Mouse (Mus musculus) C2C12 (cell line): ENCODE measurements around the gene Uri1. TPM values are rescaled to one million over a fixed set of nuclear protein-coding genes. Genes with fewer than 3 reads are reported as not detected.

ENCODE experiments used
- H3K27me3 ChIP-seq: one replicate; pipeline ENCODE4 v1.6.1; 2011; ENCODE audit not compliant: control insufficient read depth, insufficient read depth, insufficient read length
- H3K36me3 ChIP-seq: one replicate; pipeline ENCODE4 v1.6.1; 2011; ENCODE audit not compliant: control insufficient read depth, insufficient read depth
- H3K4me3 ChIP-seq: one replicate; pipeline ENCODE4 v1.5.1; 2011; ENCODE audit warnings: mild to moderate bottlenecking, control low read depth; ENCODE audit not compliant: poor library complexity, insufficient read depth, severe bottlenecking
- H3K79me2 ChIP-seq: one replicate; pipeline ENCODE4 v1.6.1; 2011; ENCODE audit not compliant: control insufficient read depth, insufficient read depth
- H3K79me3 ChIP-seq: one replicate; pipeline ENCODE4 v1.6.1; 2011; ENCODE audit warnings: low read depth, control low read depth
- H3ac ChIP-seq: one replicate; pipeline ENCODE3; 2011; ENCODE audit warnings: low read depth; ENCODE audit not compliant: control insufficient read depth, insufficient read length
- CEBPB ChIP-seq: IDR thresholded peaks from one replicate; pipeline ENCODE4 v1.6.1; 2011; ENCODE audit warnings: low read depth, mild to moderate bottlenecking, control low read depth, moderate library complexity
- CTCF ChIP-seq: IDR thresholded peaks from one replicate; pipeline ENCODE4 v1.5.1; 2011; ENCODE audit not compliant: control insufficient read depth, insufficient read depth, insufficient read length
- FOSL1 ChIP-seq: IDR thresholded peaks from one replicate; pipeline ENCODE4 v1.8.0; 2011; ENCODE audit warnings: mild to moderate bottlenecking, low read length; ENCODE audit not compliant: poor library complexity, insufficient read depth, severe bottlenecking
- MAX ChIP-seq: IDR thresholded peaks from one replicate; pipeline ENCODE4 v1.6.1; 2011; ENCODE audit warnings: mild to moderate bottlenecking, control low read depth
- MYOD1 ChIP-seq: IDR thresholded peaks from one replicate; pipeline ENCODE4 v1.6.1; 2011; ENCODE audit warnings: low read depth; ENCODE audit not compliant: control insufficient read depth, insufficient read length
- MYOG ChIP-seq: IDR thresholded peaks from one replicate; pipeline ENCODE4 v1.6.1; 2011; ENCODE audit not compliant: control insufficient read depth, insufficient read length; ENCODE audit errors: extremely low read depth
- USF1 ChIP-seq: IDR thresholded peaks from one replicate; pipeline ENCODE4 v1.6.1; 2011; ENCODE audit warnings: low read depth, mild to moderate bottlenecking, control low read depth, moderate library complexity
- polyA plus RNA-seq: library from polyadenylated mRNA; unstranded; fragments of >200 nt; fragmentation: generic; extraction: Trizol; gene quantifications from one replicate; pipeline ENCODE4 v1.2.1, GENCODE M21; 2012; ENCODE audit warnings: missing spikeins

The Uri1 gene
- polyA plus RNA-seq, 1 experiment: 12.6 TPM

GRCm38 (mm10) chr7:37983471-37983870 is 39.9 kb downstream of the Uri1 start:
- Histone ChIP-seq H3K4me3 (no peak overlapping the region), H3K79me2 (peaks cover 19% of the 10 kb centered on the region), H3ac (no peak overlapping the region), H3K79me3 (peaks cover 8% of the 10 kb centered on the region), H3K36me3 (peaks cover 6% of the 10 kb centered on the region), H3K27me3 (no peaks in the 10 kb centered on the region)
- TF ChIP-seq CTCF: no peak
- no peak for TF ChIP-seq MYOD1
- no peak for TF ChIP-seq MYOG
- no peak for TF ChIP-seq CEBPB
- no peak for TF ChIP-seq FOSL1
- TF ChIP-seq MAX: no peak

GRCm38 (mm10) chr7:37979729-37980128 is 43.6 kb downstream of the Uri1 start:
- no peak overlapping the region for H3K4me3 ChIP-seq
- no peaks in the 10 kb centered on the region for H3K79me2 ChIP-seq
- peaks cover 14% of the 10 kb centered on the region for H3K36me3 ChIP-seq
- no peak for TF ChIP-seq FOSL1
- H3K79me3 ChIP-seq: no peaks in the 10 kb centered on the region
- no peaks in the 10 kb centered on the region for H3K27me3 ChIP-seq
- no peak overlapping the region for H3ac ChIP-seq

GRCm38 (mm10) chr7:37978412-37978811 is 44.9 kb downstream of the Uri1 start:
- Histone ChIP-seq H3K79me3 (peaks cover 2% of the 10 kb centered on the region), H3ac (no peak overlapping the region), H3K36me3 (peaks cover 14% of the 10 kb centered on the region), H3K27me3 (no peaks in the 10 kb centered on the region), H3K4me3 (no peak overlapping the region), H3K79me2 (no peaks in the 10 kb centered on the region)
- no peak for TF ChIP-seq CEBPB
- no peak for TF ChIP-seq FOSL1
- no peak for TF ChIP-seq MYOG
- TF ChIP-seq USF1: no peak
- no peak for TF ChIP-seq MAX
- no peak for TF ChIP-seq MYOD1

- no peak overlapping the region for H3ac ChIP-seq
- no peak for TF ChIP-seq MAX
- TF ChIP-seq CEBPB: no peak
- TF ChIP-seq CTCF: no peak
- TF ChIP-seq MYOD1: no peak
- no peak for TF ChIP-seq FOSL1
- no peak for TF ChIP-seq MYOG
- no peak for TF ChIP-seq USF1
- no peaks in the 10 kb centered on the region for H3K79me2 ChIP-seq
- peaks cover 2% of the 10 kb centered on the region for H3K79me3 ChIP-seq
- H3K36me3 ChIP-seq: peaks cover 14% of the 10 kb centered on the region
- no peak overlapping the region for H3K4me3 ChIP-seq
- H3K27me3 ChIP-seq: no peaks in the 10 kb centered on the region
These were observed 45.7 kb downstream of the Uri1 start for GRCm38 (mm10) chr7:37977676-37978075.

- H3K36me3 ChIP-seq: peaks cover 7% of the 10 kb centered on the region
- peaks cover 2% of the 10 kb centered on the region for H3K79me3 ChIP-seq
- no peaks in the 10 kb centered on the region for H3K27me3 ChIP-seq
- H3K79me2 ChIP-seq: no peaks in the 10 kb centered on the region
- H3ac ChIP-seq: no peak overlapping the region
- no peak overlapping the region for H3K4me3 ChIP-seq
- TF ChIP-seq USF1: no peak
- TF ChIP-seq CTCF: no peak
- no peak for TF ChIP-seq FOSL1
- no peak for TF ChIP-seq MAX
- no peak for TF ChIP-seq MYOD1
- TF ChIP-seq CEBPB: no peak
- no peak for TF ChIP-seq MYOG
These were observed 50.3 kb downstream of the Uri1 start for GRCm38 (mm10) chr7:37972999-37973555.

- H3ac ChIP-seq: no peak overlapping the region
- no peaks in the 10 kb centered on the region for H3K79me2 ChIP-seq
- no peak for TF ChIP-seq FOSL1
- no peak for TF ChIP-seq CEBPB
- no peak for TF ChIP-seq MAX
- no peak for TF ChIP-seq CTCF
- no peak for TF ChIP-seq MYOG
- no peak for TF ChIP-seq USF1
- TF ChIP-seq MYOD1: no peak
- peaks cover 7% of the 10 kb centered on the region for H3K36me3 ChIP-seq
- H3K4me3 ChIP-seq: no peak overlapping the region
- H3K27me3 ChIP-seq: no peaks in the 10 kb centered on the region
- peaks cover 2% of the 10 kb centered on the region for H3K79me3 ChIP-seq
These were observed 50.8 kb downstream of the Uri1 start for GRCm38 (mm10) chr7:37972571-37972970.
